Mouse (Mus musculus): ENCODE data around the gene Mlc1. TPM values are rescaled to one million over a fixed set of nuclear protein-coding genes. Genes with fewer than 3 reads are reported as not detected.
A peak's percentile ranks its signal among the peaks of the same experiment; 100 is the strongest.

Mlc1 gene
- polyA plus RNA-seq, 1 experiment from 2014 or later, result not detected

GRCm38 (mm10) chr15:88921131-88921991 is 57.4 kb downstream of the Mlc1 start:
- H3K9me3 ChIP-seq (ENCODE audit: control insufficient read depth, low read length), result no peaks in the 10 kb centered on the region
- H3K36me3 ChIP-seq (ENCODE audit: control insufficient read depth, insufficient read depth, low read length), result no peaks in the 10 kb centered on the region
- no peak overlapping the region for H3K9ac ChIP-seq (ENCODE audit: low read depth, low read length)
- peak; percentile 82 for ATAC-seq (ENCODE audit: low FRiP score, low TSS enrichment)
- no peak overlapping the region for H3K4me2 ChIP-seq (replicated peaks; ENCODE audit: low read depth, low read length)
- no peaks in the 10 kb centered on the region for H3K27me3 ChIP-seq (ENCODE audit: control insufficient read depth, insufficient read depth, low read length)
- WGBS, result 29% methylated on average over 12 of the region's 12 CpGs
- H3K4me1 ChIP-seq (ENCODE audit: control insufficient read depth, insufficient read depth, low read length), result no peaks in the 10 kb centered on the region
- H3K27ac ChIP-seq (ENCODE audit: low read depth, low read length), result no peak overlapping the region
- no peak overlapping the region for H3K4me3 ChIP-seq (ENCODE audit: low read length)

DNA sequence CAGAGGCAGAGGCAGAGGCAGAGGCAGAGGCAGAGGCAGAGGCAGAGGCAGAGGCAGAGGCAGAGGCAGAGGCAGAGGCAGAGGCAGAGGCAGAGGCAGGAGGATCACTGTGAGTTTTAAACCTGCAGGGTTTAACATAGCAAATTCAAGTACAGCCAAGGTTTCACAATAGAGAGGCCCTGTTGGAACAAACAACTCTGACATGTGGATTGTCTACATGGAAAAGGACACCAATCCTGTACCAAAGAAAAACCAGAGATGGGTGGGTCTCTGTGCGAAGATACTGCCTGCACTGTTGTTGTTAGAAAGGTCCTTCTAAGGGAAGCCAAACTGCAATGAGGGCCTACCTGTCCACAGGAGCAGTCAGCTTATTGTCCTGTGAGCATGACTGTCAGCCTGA is 58.7 kb downstream of the Mlc1 start:
- WGBS, result 83% methylated on average over 1 of the region's 1 CpGs
- Histone ChIP-seq H3K4me2 (replicated peaks; ENCODE audit: low read depth, low read length) (no peak overlapping the region), H3K4me3 (ENCODE audit: low read length) (no peak overlapping the region), H3K9me3 (ENCODE audit: control insufficient read depth, low read length) (no peaks in the 10 kb centered on the region), H3K9ac (ENCODE audit: low read depth, low read length) (no peak overlapping the region), H3K27me3 (ENCODE audit: control insufficient read depth, insufficient read depth, low read length) (no peaks in the 10 kb centered on the region), H3K27ac (ENCODE audit: low read depth, low read length) (no peak overlapping the region), H3K36me3 (ENCODE audit: control insufficient read depth, insufficient read depth, low read length) (no peaks in the 10 kb centered on the region), H3K4me1 (ENCODE audit: control insufficient read depth, insufficient read depth, low read length) (no peaks in the 10 kb centered on the region)
- no peak for ATAC-seq (ENCODE audit: low FRiP score, low TSS enrichment)

GRCm38 (mm10) chr15:88919328-88919727 is 59.5 kb downstream of the Mlc1 start:
- no peaks in the 10 kb centered on the region for H3K27me3 ChIP-seq (ENCODE audit: control insufficient read depth, insufficient read depth, low read length)
- H3K9ac ChIP-seq (ENCODE audit: low read depth, low read length), result no peak overlapping the region
- H3K4me1 ChIP-seq (ENCODE audit: control insufficient read depth, insufficient read depth, low read length), result no peaks in the 10 kb centered on the region
- H3K36me3 ChIP-seq (ENCODE audit: control insufficient read depth, insufficient read depth, low read length), result no peaks in the 10 kb centered on the region
- no peak overlapping the region for H3K27ac ChIP-seq (ENCODE audit: low read depth, low read length)
- H3K4me3 ChIP-seq (ENCODE audit: low read length), result no peak overlapping the region
- WGBS, result 63% methylated on average over 12 of the region's 12 CpGs
- no peak overlapping the region for H3K4me2 ChIP-seq (replicated peaks; ENCODE audit: low read depth, low read length)
- no peaks in the 10 kb centered on the region for H3K9me3 ChIP-seq (ENCODE audit: control insufficient read depth, low read length)
- no peak for ATAC-seq (ENCODE audit: low FRiP score, low TSS enrichment)

DNA sequence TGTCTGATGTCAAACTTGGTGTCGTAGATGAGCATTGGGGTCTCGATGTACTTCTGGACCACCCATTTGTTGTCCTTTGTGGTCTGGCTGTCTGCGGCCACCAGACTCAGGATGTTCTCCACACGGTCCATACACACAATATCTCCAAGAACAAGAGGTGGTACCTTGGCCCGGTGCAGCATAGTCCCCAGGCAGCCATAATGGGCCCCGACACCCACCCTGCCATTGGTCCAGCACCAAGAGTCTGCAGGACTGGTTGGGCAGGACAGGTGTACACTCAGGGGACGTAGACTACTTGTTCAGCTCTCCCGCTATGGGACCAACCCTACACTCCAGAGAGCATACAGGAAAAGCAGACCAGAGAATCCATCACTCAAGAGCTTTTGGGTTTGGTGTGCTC is 61.7 kb downstream of the Mlc1 start:
- Histone ChIP-seq H3K4me2 (replicated peaks; ENCODE audit: low read depth, low read length) (no peak overlapping the region), H3K9me3 (ENCODE audit: control insufficient read depth, low read length) (no peaks in the 10 kb centered on the region), H3K9ac (ENCODE audit: low read depth, low read length) (no peak overlapping the region), H3K36me3 (ENCODE audit: control insufficient read depth, insufficient read depth, low read length) (no peaks in the 10 kb centered on the region), H3K4me3 (ENCODE audit: low read length) (no peak overlapping the region), H3K4me1 (ENCODE audit: control insufficient read depth, insufficient read depth, low read length) (no peaks in the 10 kb centered on the region), H3K27me3 (ENCODE audit: control insufficient read depth, insufficient read depth, low read length) (no peaks in the 10 kb centered on the region), H3K27ac (ENCODE audit: low read depth, low read length) (no peak overlapping the region)
- 94% methylated on average over 8 of the region's 8 CpGs for WGBS
- ATAC-seq (ENCODE audit: low FRiP score, low TSS enrichment), result no peak

DNA sequence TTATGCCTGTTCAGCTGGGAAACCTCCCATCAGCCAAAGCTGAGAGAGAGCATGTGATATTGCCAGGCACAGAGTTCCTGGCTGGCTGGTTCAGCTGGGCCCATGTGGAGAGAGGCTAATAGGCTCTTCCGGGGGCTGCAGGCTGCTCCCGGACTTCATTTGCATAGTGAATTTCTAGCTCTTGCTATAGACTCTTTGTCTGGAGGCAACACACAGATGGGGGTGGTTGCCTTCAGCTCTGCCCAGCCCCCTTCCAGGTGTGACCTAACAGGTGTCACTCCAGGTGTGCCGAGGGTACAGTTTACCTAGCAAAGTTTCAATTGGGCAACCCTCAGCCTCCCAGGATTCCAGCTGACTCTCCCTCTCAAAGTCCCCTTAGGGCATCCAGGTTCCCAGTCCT is 62.4 kb downstream of the Mlc1 start:
- Histone ChIP-seq H3K27ac (ENCODE audit: low read depth, low read length) (no peak overlapping the region), H3K4me3 (ENCODE audit: low read length) (no peak overlapping the region), H3K4me1 (ENCODE audit: control insufficient read depth, insufficient read depth, low read length) (no peaks in the 10 kb centered on the region), H3K36me3 (ENCODE audit: control insufficient read depth, insufficient read depth, low read length) (no peaks in the 10 kb centered on the region), H3K4me2 (replicated peaks; ENCODE audit: low read depth, low read length) (no peak overlapping the region), H3K27me3 (ENCODE audit: control insufficient read depth, insufficient read depth, low read length) (no peaks in the 10 kb centered on the region), H3K9ac (ENCODE audit: low read depth, low read length) (no peak overlapping the region), H3K9me3 (ENCODE audit: control insufficient read depth, low read length) (no peaks in the 10 kb centered on the region)
- ATAC-seq (ENCODE audit: low FRiP score, low TSS enrichment), result no peak
- 38% methylated on average over 3 of the region's 3 CpGs for WGBS

DNA sequence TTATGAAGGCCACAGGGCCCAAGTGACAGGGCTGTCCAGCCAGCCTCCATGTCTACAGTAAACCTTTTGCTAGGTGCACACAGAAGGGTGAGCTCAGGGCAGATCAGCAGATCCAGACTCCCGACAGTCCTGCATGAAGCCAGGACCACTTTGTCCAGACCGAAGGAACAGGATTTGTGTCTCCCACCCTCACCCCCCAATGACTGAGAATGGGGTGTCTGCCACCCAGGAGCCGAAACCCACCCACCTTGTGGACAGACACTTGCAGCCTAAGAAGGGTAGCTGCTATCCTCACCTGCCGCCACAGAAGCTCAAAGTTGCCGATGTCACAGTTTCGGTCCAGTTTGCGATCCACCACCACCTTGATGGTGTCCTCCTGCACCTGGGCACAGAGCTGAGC is 63.8 kb downstream of the Mlc1 start:
- H3K4me1 ChIP-seq (ENCODE audit: control insufficient read depth, insufficient read depth, low read length), result no peaks in the 10 kb centered on the region
- no peak overlapping the region for H3K4me3 ChIP-seq (ENCODE audit: low read length)
- ATAC-seq (ENCODE audit: low FRiP score, low TSS enrichment), result no peak
- no peaks in the 10 kb centered on the region for H3K27me3 ChIP-seq (ENCODE audit: control insufficient read depth, insufficient read depth, low read length)
- no peak overlapping the region for H3K9ac ChIP-seq (ENCODE audit: low read depth, low read length)
- H3K36me3 ChIP-seq (ENCODE audit: control insufficient read depth, insufficient read depth, low read length), result no peaks in the 10 kb centered on the region
- WGBS, result 92% methylated on average over 7 of the region's 7 CpGs
- H3K9me3 ChIP-seq (ENCODE audit: control insufficient read depth, low read length), result no peaks in the 10 kb centered on the region
- H3K4me2 ChIP-seq (replicated peaks; ENCODE audit: low read depth, low read length), result no peak overlapping the region
- no peak overlapping the region for H3K27ac ChIP-seq (ENCODE audit: low read depth, low read length)

GRCm38 (mm10) chr15:88906347-88906746 is 72.5 kb downstream of the Mlc1 start:
- Histone ChIP-seq H3K36me3 (ENCODE audit: control insufficient read depth, insufficient read depth, low read length) (no peaks in the 10 kb centered on the region), H3K27ac (ENCODE audit: low read depth, low read length) (no peak overlapping the region), H3K9me3 (ENCODE audit: control insufficient read depth, low read length) (no peaks in the 10 kb centered on the region), H3K9ac (ENCODE audit: low read depth, low read length) (no peak overlapping the region), H3K4me3 (ENCODE audit: low read length) (no peak overlapping the region), H3K4me1 (ENCODE audit: control insufficient read depth, insufficient read depth, low read length) (no peaks in the 10 kb centered on the region), H3K4me2 (replicated peaks; ENCODE audit: low read depth, low read length) (no peak overlapping the region), H3K27me3 (ENCODE audit: control insufficient read depth, insufficient read depth, low read length) (no peaks in the 10 kb centered on the region)
- no peak for ATAC-seq (ENCODE audit: low FRiP score, low TSS enrichment)
- WGBS, result 77% methylated on average over 4 of the region's 4 CpGs

Other genes starting within 250 kb of the Mlc1 start
- gene Brd1, start 244.8 kb downstream of the Mlc1 start, polyA plus RNA-seq (2014; fragmentation: Nextera tagmentation; extraction: Ambion mirVana), result 26.0 and 27.2 TPM in 2 replicates
- gene Zbed4, start 227.3 kb downstream of the Mlc1 start, polyA plus RNA-seq (2014; fragmentation: Nextera tagmentation; extraction: Ambion mirVana), result 12.4 and 26.8 TPM in 2 replicates
- 8.6 and 13.7 TPM in 2 replicates for gene Alg12, start 159.7 kb downstream of the Mlc1 start, polyA plus RNA-seq (2014; fragmentation: Nextera tagmentation; extraction: Ambion mirVana)
- gene Creld2, start 159.4 kb downstream of the Mlc1 start, polyA plus RNA-seq (2014; fragmentation: Nextera tagmentation; extraction: Ambion mirVana), result 80.3 and 100 TPM in 2 replicates
- 37.4 and 46.2 TPM in 2 replicates for gene Pim3, start 116.8 kb downstream of the Mlc1 start, polyA plus RNA-seq (2014; fragmentation: Nextera tagmentation; extraction: Ambion mirVana)
- not detected in 2 replicates for gene Ttll8, start 24.6 kb downstream of the Mlc1 start, polyA plus RNA-seq (2014; fragmentation: Nextera tagmentation; extraction: Ambion mirVana)
- not detected in 2 replicates for gene Mov10l1, start 3.9 kb upstream of the Mlc1 start, polyA plus RNA-seq (2014; fragmentation: Nextera tagmentation; extraction: Ambion mirVana)
- gene Panx2, start 80.7 kb upstream of the Mlc1 start, polyA plus RNA-seq (2014; fragmentation: Nextera tagmentation; extraction: Ambion mirVana), result 0.06 and 0.77 TPM in 2 replicates
- 37.9 and 49.3 TPM in 2 replicates for gene Trabd, start 96.1 kb upstream of the Mlc1 start, polyA plus RNA-seq (2014; fragmentation: Nextera tagmentation; extraction: Ambion mirVana)
- gene Selenoo, start 110.1 kb upstream of the Mlc1 start, polyA plus RNA-seq (2014; fragmentation: Nextera tagmentation; extraction: Ambion mirVana), result 18.8 and 21.4 TPM in 2 replicates
- 10.9 and 21.0 TPM in 2 replicates for gene Tubgcp6, start 144.1 kb upstream of the Mlc1 start, polyA plus RNA-seq (2014; fragmentation: Nextera tagmentation; extraction: Ambion mirVana)
- gene Hdac10, start 149.7 kb upstream of the Mlc1 start, polyA plus RNA-seq (2014; fragmentation: Nextera tagmentation; extraction: Ambion mirVana), result 9.2 and 12.9 TPM in 2 replicates
- 20.8 and 23.4 TPM in 2 replicates for gene Mapk12, start 161.7 kb upstream of the Mlc1 start, polyA plus RNA-seq (2014; fragmentation: Nextera tagmentation; extraction: Ambion mirVana)
- 8.4 and 14.8 TPM in 2 replicates for gene Mapk11, start 170.6 kb upstream of the Mlc1 start, polyA plus RNA-seq (2014; fragmentation: Nextera tagmentation; extraction: Ambion mirVana)
- gene Plxnb2, start 201.8 kb upstream of the Mlc1 start, polyA plus RNA-seq (2014; fragmentation: Nextera tagmentation; extraction: Ambion mirVana), result 124 and 165 TPM in 2 replicates
- gene Dennd6b, start 217.5 kb upstream of the Mlc1 start, polyA plus RNA-seq (2014; fragmentation: Nextera tagmentation; extraction: Ambion mirVana), result 15.8 and 16.6 TPM in 2 replicates
- gene Ppp6r2, start 232.5 kb upstream of the Mlc1 start, polyA plus RNA-seq (2014; fragmentation: Nextera tagmentation; extraction: Ambion mirVana), result 23.6 and 29.8 TPM in 2 replicates